Mouse (Mus musculus): ENCODE measurements at regions not wholly inside any gene's neighbourhood (a gene's known extent, or its start where the extent isn't known, plus 50 kb on each side); places are given as distances from the start of the nearest gene placed in this dataset.

DNA sequence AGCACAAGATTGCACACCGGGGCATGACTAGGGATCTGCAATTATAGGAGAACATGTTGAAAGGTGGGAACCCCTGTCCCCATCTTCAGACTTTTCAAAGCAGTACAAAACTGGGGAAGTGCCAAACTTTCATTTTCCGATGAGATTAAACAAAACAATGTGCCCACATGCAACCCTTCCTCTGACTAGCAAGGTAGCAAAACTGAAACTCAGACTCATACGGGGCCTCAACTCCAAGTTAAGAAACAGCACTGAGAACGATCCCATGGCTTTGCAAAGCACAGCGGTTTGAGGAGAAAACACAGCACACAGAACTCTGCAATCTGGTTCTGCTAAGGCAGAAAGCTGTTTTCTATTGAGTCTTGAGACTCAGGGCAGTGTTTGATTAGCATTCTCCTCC lies 388.9 kb upstream of the Intu start:
- TF ChIP-seq POLR2A (IDR thresholded peaks at IDR 0.05; ENCODE audit: low read depth, low read length), result no peak
- TF ChIP-seq EP300 (IDR thresholded peaks at IDR 0.05; ENCODE audit: low read length), result peak; percentile 75
- TF ChIP-seq MAFK (IDR thresholded peaks at IDR 0.05; ENCODE audit: insufficient replicate concordance, low read length), result 0 out of 2 replicates have a peak, but pooled peaks have one; percentile 16
